Mouse (Mus musculus) embryonic fibroblast, embryonic 13.5 days (primary cell): ENCODE data around the gene Vezt. TPM values are rescaled to one million over a fixed set of nuclear protein-coding genes. Genes with fewer than 3 reads are reported as not detected.

Experiments
- H3K27ac ChIP-seq: 2 replicates; pipeline ENCODE4 v1.5.1; 2012; ENCODE audit warnings: low read length, control low read depth, inconsistent platforms; ENCODE audit not compliant: insufficient read depth
- H3K4me1 ChIP-seq: 2 replicates; pipeline ENCODE4 v1.6.1; 2011; ENCODE audit warnings: low read length; ENCODE audit not compliant: control insufficient read depth, insufficient read depth
- H3K4me3 ChIP-seq: 2 replicates; pipeline ENCODE4 v1.5.1; 2011; ENCODE audit warnings: mild to moderate bottlenecking, control low read depth, low read length; ENCODE audit not compliant: insufficient read depth
- CTCF ChIP-seq: IDR thresholded peaks from 2 replicates; pipeline ENCODE4 v1.5.1; 2011; ENCODE audit warnings: mild to moderate bottlenecking, control low read depth, low read length, moderate library complexity, borderline replicate concordance; ENCODE audit not compliant: insufficient read depth
- POLR2A ChIP-seq: IDR thresholded peaks from 2 replicates; pipeline ENCODE4 v1.6.1; 2011; ENCODE audit warnings: low read depth, mild to moderate bottlenecking, control low read depth, low read length, moderate library complexity
- polyA plus RNA-seq: library from polyadenylated mRNA; stranded (reverse); fragments of >200 nt; gene quantifications from 2 replicates; pipeline ENCODE4 v1.2.4, GENCODE M21; 2011; ENCODE audit warnings: low read depth; ENCODE audit not compliant: missing spikeins, insufficient read length

Vezt gene
- polyA plus RNA-seq, 1 experiment = 32.2 TPM

DNA sequence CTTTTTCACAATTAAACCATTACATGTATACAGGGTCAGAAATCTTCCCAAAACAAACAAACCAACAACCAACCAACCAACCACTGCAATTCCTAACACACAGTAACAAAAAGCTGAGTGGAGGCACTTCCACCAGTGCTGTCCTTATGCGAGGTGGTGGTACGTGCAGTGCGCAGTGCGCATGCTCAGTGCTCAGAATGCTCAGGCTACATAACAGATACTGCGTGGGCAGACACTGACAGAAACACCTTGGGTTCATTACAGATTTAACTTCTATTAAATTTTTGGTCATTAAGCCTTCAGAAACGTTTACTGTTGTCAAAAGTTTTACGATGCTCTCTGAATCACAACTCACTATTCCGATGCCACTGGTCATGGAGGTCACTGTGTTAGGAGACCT, 18.2 kb downstream of the Vezt start:
- TF ChIP-seq CTCF = no peak
- H3K4me1 ChIP-seq = peaks cover 14% of the 10 kb centered on the region
- no peak overlapping the region for H3K4me3 ChIP-seq
- no peak overlapping the region for H3K27ac ChIP-seq

DNA sequence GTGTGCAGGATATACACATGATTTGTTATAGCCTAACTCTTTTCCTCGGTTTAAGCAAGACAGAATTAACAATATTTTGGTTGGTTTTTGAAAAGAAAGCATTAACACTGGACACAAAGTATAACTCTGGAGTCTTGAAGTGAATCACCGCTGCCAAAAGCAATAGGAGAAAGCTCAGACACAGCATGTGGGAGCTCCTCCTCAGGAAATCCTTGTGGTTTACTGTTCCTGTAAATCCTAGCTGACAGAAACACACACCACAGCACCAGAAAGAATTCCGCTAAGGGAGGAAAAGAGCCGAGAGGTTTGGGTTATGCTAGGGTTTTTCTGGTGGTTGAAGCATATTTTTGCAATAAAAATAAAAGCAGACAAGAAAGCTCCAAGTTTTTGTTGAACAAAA, 21.4 kb downstream of the Vezt start:
- no peak overlapping the region for H3K4me3 ChIP-seq
- peaks cover 6% of the 10 kb centered on the region for H3K4me1 ChIP-seq
- TF ChIP-seq CTCF = no peak
- TF ChIP-seq POLR2A = no peak
- H3K27ac ChIP-seq = peak overlapping the region; percentile 66

DNA sequence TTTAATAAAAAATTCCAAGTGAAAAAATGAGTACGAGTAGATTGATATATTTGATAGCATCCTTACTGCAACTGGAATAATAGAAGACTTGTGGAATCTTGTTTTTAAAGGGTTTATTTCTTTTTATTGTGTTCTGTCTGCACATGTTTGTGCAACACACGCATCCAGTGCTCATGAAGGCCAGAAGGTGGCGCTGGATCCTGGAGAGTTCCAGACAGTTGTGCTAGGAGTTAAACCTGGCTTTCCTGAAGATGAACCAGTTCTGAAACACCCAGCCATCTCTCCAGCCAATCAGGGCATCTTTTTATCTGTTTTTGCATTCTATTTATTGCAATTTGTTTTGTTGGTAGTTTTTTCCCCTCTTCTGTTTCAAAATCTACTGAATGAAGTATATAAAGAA, 22.4 kb downstream of the Vezt start:
- peak; percentile 75; the same call in 1 of the 2 replicates for TF ChIP-seq CTCF
- no peak for TF ChIP-seq POLR2A
- H3K4me3 ChIP-seq = no peak overlapping the region
- H3K4me1 ChIP-seq = peaks cover 6% of the 10 kb centered on the region
- no peak overlapping the region for H3K27ac ChIP-seq

- no peak overlapping the region for H3K4me3 ChIP-seq
- no peak overlapping the region for H3K27ac ChIP-seq
- TF ChIP-seq CTCF (no peak), POLR2A (no peak)
- H3K4me1 ChIP-seq = peaks cover 6% of the 10 kb centered on the region
Measured at GRCm38 (mm10) chr10:94011024-94011423, 24.6 kb downstream of the Vezt start.

- Histone ChIP-seq H3K4me3 (no peak overlapping the region), H3K27ac (no peak overlapping the region), H3K4me1 (peaks cover 6% of the 10 kb centered on the region)
- no peak for TF ChIP-seq CTCF
- no peak for TF ChIP-seq POLR2A
Measured at GRCm38 (mm10) chr10:94009991-94010679, 25.5 kb downstream of the Vezt start.

DNA sequence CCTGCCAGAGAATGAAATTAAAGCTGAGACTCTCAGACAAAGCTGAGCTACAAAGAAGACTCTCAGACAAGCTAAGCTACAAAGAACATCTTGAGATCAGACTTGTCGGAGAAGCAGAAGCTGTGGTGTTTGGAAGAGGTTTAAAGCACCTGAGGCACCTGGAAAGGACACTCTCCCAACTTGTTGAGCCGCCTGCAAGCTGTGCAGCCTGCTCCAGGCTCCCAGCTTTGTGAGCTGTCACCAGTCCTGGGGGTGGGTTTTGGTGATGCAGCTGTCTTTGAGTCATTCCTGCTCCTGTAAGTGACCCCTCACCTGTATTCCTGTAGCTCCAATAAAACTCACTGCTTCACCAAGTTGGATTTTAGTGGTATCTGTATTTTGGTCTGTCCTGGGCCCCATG, 27.3 kb downstream of the Vezt start:
- TF ChIP-seq CTCF = no peak
- no peak for TF ChIP-seq POLR2A
- no peak overlapping the region for H3K4me3 ChIP-seq
- no peak overlapping the region for H3K27ac ChIP-seq
- H3K4me1 ChIP-seq = no peaks in the 10 kb centered on the region

DNA sequence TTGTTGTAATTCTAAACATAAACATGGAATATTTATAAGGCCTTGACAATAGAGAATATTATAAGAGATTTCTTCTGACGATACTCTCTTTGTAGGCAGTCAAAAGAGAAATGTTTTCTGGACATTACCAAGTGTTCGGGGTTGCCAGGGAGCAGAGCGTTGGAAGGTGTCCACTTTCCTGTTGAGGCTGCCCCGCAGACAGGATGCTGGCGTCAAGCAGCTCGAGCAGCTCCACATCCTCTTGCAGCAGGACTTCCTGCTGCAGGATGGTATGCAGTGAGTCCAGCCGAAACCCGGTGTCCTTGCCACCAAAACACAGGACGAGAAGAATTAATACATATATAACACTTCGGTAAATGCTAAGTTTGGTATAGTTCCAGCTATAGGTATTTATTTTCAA, 35.4 kb downstream of the Vezt start:
- H3K4me3 ChIP-seq = no peak overlapping the region
- TF ChIP-seq CTCF (no peak), POLR2A (no peak)
- H3K4me1 ChIP-seq = no peaks in the 10 kb centered on the region
- no peak overlapping the region for H3K27ac ChIP-seq

GRCm38 (mm10) chr10:93999357-93999756, 36.3 kb downstream of the Vezt start:
- Histone ChIP-seq H3K4me3 (no peak overlapping the region), H3K27ac (no peak overlapping the region), H3K4me1 (no peaks in the 10 kb centered on the region)
- no peak for TF ChIP-seq CTCF
- TF ChIP-seq POLR2A = no peak

DNA sequence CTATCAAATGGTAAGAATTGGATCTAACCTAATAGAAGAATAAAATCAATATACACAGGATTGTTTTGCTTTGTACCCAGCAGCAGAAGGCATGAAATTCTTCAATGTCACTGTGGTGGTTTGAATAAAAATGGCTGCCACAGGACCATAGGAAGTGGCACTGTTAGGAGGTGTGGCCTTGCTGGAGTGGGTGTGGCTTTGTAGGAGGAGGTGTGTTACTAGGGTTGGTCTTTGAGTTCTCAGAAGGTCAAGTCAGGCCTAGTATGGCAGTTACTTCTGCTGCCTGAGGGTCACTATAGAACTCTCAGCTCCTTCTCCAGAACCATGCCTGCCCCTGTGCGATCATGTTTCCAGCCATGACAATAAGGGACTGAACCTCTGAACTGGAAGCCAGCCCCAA, 40.5 kb downstream of the Vezt start:
- TF ChIP-seq POLR2A (no peak), CTCF (no peak)
- Histone ChIP-seq H3K27ac (no peak overlapping the region), H3K4me3 (no peak overlapping the region), H3K4me1 (no peaks in the 10 kb centered on the region)

- no peak for TF ChIP-seq CTCF
- Histone ChIP-seq H3K27ac (no peak overlapping the region), H3K4me3 (no peak overlapping the region), H3K4me1 (no peaks in the 10 kb centered on the region)
Measured at GRCm38 (mm10) chr10:93994136-93994535, 41.5 kb downstream of the Vezt start.

GRCm38 (mm10) chr10:93985357-93985756, 50.3 kb downstream of the Vezt start:
- no peak overlapping the region for H3K27ac ChIP-seq
- no peak overlapping the region for H3K4me3 ChIP-seq
- TF ChIP-seq POLR2A = no peak
- no peak for TF ChIP-seq CTCF
- H3K4me1 ChIP-seq = no peaks in the 10 kb centered on the region
